Mouse (Mus musculus): Measurements from ENCODE around the gene Inafm1. TPM values are rescaled to one million over a fixed set of nuclear protein-coding genes. Genes with fewer than 3 reads are reported as not detected.
"Not testable (repeated sequence)": the region's sequence is repeated elsewhere in the genome, so short reads cannot be mapped to it uniquely, and the experiment has no call there.

Gene Inafm1
- polyA plus RNA-seq, 1 experiment from 2014 or later, result 24.8 TPM

- Histone ChIP-seq H3K9me3 (no peaks in the 10 kb centered on the region), H3K27ac (no peak overlapping the region), H3K4me2 (replicated peaks) (no peak overlapping the region), H3K36me3 (peaks cover 75% of the 10 kb centered on the region), H3K4me1 (peaks cover 7% of the 10 kb centered on the region; the same call in 1 of the 2 replicates), H3K9ac (no peak overlapping the region), H3K27me3 (no peaks in the 10 kb centered on the region), H3K4me3 (no peak overlapping the region)
- no peak for ATAC-seq (ENCODE audit: insufficient number of reproducible peaks, insufficient read depth, low FRiP score, low TSS enrichment)
- 88% methylated on average over 11 of the region's 11 CpGs for WGBS
Measured at GRCm38 (mm10) chr7:16280721-16281120, 7.3 kb upstream of the Inafm1 start.

- Histone ChIP-seq H3K27ac (no peak overlapping the region), H3K27me3 (no peaks in the 10 kb centered on the region), H3K9me3 (no peaks in the 10 kb centered on the region), H3K9ac (no peak overlapping the region), H3K4me1 (peaks cover 25% of the 10 kb centered on the region), H3K4me3 (no peak overlapping the region), H3K36me3 (peaks cover 46% of the 10 kb centered on the region), H3K4me2 (replicated peaks) (no peak overlapping the region)
- ATAC-seq (ENCODE audit: insufficient number of reproducible peaks, insufficient read depth, low FRiP score, low TSS enrichment), result no peak
- WGBS, result 81% methylated on average over 10 of the region's 10 CpGs
Measured at GRCm38 (mm10) chr7:16274922-16275890, 1.8 kb upstream of the Inafm1 start.

GRCm38 (mm10) chr7:16273766-16274140 lies 336 bp upstream of the Inafm1 start:
- no peaks in the 10 kb centered on the region for H3K9me3 ChIP-seq
- peak overlapping the region; percentile 73 for H3K4me2 ChIP-seq (replicated peaks)
- peak; percentile 81 for ATAC-seq (ENCODE audit: insufficient number of reproducible peaks, insufficient read depth, low FRiP score, low TSS enrichment)
- H3K9ac ChIP-seq, result peak overlapping the region; percentile 54
- H3K27ac ChIP-seq, result peak overlapping the region; percentile 95
- H3K36me3 ChIP-seq, result peaks cover 36% of the 10 kb centered on the region
- H3K4me1 ChIP-seq, result peaks cover 25% of the 10 kb centered on the region
- peak overlapping the region; percentile 66 for H3K4me3 ChIP-seq
- 0 out of 2 replicates have a peak, but pooled peaks cover 2% of the 10 kb centered on the region for H3K27me3 ChIP-seq
- WGBS, result 0% methylated on average over 18 of the region's 18 CpGs

- H3K9ac ChIP-seq, result peak overlapping the region; percentile 75
- H3K27me3 ChIP-seq, result 0 out of 2 replicates have a peak, but pooled peaks cover 2% of the 10 kb centered on the region
- peak; percentile 79 for ATAC-seq (ENCODE audit: insufficient number of reproducible peaks, insufficient read depth, low FRiP score, low TSS enrichment)
- H3K36me3 ChIP-seq, result peaks cover 26% of the 10 kb centered on the region
- peak overlapping the region; percentile 66 for H3K4me3 ChIP-seq
- H3K9me3 ChIP-seq, result no peaks in the 10 kb centered on the region
- H3K4me1 ChIP-seq, result peaks cover 25% of the 10 kb centered on the region
- peak overlapping the region; percentile 73 for H3K4me2 ChIP-seq (replicated peaks)
- WGBS, result under 1% methylated on average over 43 of the region's 46 CpGs
- H3K27ac ChIP-seq, result peak overlapping the region; percentile 95
Measured at GRCm38 (mm10) chr7:16272681-16273080, 736 bp downstream of the Inafm1 start.

- Histone ChIP-seq H3K4me2 (replicated peaks) (no peak overlapping the region), H3K27ac (no peak overlapping the region), H3K4me3 (no peak overlapping the region), H3K4me1 (peaks cover 25% of the 10 kb centered on the region), H3K36me3 (peaks cover 10% of the 10 kb centered on the region), H3K27me3 (0 out of 2 replicates have a peak, but pooled peaks cover 2% of the 10 kb centered on the region), H3K9me3 (no peaks in the 10 kb centered on the region), H3K9ac (no peak overlapping the region)
- WGBS, result 62% methylated on average over 1 of the region's 1 CpGs
- no peak for ATAC-seq (ENCODE audit: insufficient number of reproducible peaks, insufficient read depth, low FRiP score, low TSS enrichment)
Measured at GRCm38 (mm10) chr7:16271139-16271538, 2.3 kb downstream of the Inafm1 start.

GRCm38 (mm10) chr7:16266593-16266992 lies 6.8 kb downstream of the Inafm1 start:
- H3K4me3 ChIP-seq, result not testable (repeated sequence)
- 84% methylated on average over 7 of the region's 7 CpGs for WGBS

GRCm38 (mm10) chr7:16265856-16266255 lies 7.6 kb downstream of the Inafm1 start:
- no peaks in the 10 kb centered on the region for H3K4me1 ChIP-seq
- H3K36me3 ChIP-seq, result no peaks in the 10 kb centered on the region
- no peak for ATAC-seq (ENCODE audit: insufficient number of reproducible peaks, insufficient read depth, low FRiP score, low TSS enrichment)
- H3K27me3 ChIP-seq, result 0 out of 2 replicates have a peak, but pooled peaks cover 2% of the 10 kb centered on the region
- WGBS, result 89% methylated on average over 11 of the region's 11 CpGs
- no peaks in the 10 kb centered on the region; the same call in 1 of the 2 replicates for H3K9me3 ChIP-seq
- H3K4me2 ChIP-seq (replicated peaks), result no peak overlapping the region
- H3K4me3 ChIP-seq, result no peak overlapping the region
- no peak overlapping the region for H3K27ac ChIP-seq
- H3K9ac ChIP-seq, result no peak overlapping the region

More at GRCm38 (mm10) chr7:16266593-16266992, 6.8 kb downstream of the Inafm1 start:
- not testable (repeated sequence) for H3K27me3 ChIP-seq; H3K27ac ChIP-seq; H3K9me3 ChIP-seq; ATAC-seq (ENCODE audit: insufficient number of reproducible peaks, insufficient read depth, low FRiP score, low TSS enrichment); H3K4me1 ChIP-seq; H3K9ac ChIP-seq; H3K36me3 ChIP-seq; H3K4me2 ChIP-seq (replicated peaks)

- Histone ChIP-seq H3K4me3 (no peak overlapping the region), H3K9me3 (no peaks in the 10 kb centered on the region; the same call in 1 of the 2 replicates), H3K4me2 (replicated peaks) (no peak overlapping the region), H3K36me3 (no peaks in the 10 kb centered on the region), H3K4me1 (no peaks in the 10 kb centered on the region), H3K27ac (no peak overlapping the region), H3K9ac (no peak overlapping the region), H3K27me3 (no peaks in the 10 kb centered on the region)
- 83% methylated on average over 5 of the region's 5 CpGs for WGBS
- no peak for ATAC-seq (ENCODE audit: insufficient number of reproducible peaks, insufficient read depth, low FRiP score, low TSS enrichment)
Measured at GRCm38 (mm10) chr7:16263843-16264242, 9.6 kb downstream of the Inafm1 start.

GRCm38 (mm10) chr7:16263015-16263787 lies 10.2 kb downstream of the Inafm1 start:
- H3K9me3 ChIP-seq, result no peaks in the 10 kb centered on the region; the same call in 1 of the 2 replicates
- no peaks in the 10 kb centered on the region for H3K4me1 ChIP-seq
- H3K36me3 ChIP-seq, result no peaks in the 10 kb centered on the region
- H3K9ac ChIP-seq, result no peak overlapping the region
- H3K4me3 ChIP-seq, result no peak overlapping the region
- WGBS, result 27% methylated on average over 8 of the region's 8 CpGs
- ATAC-seq (ENCODE audit: insufficient number of reproducible peaks, insufficient read depth, low FRiP score, low TSS enrichment), result no peak
- no peaks in the 10 kb centered on the region for H3K27me3 ChIP-seq
- no peak overlapping the region for H3K4me2 ChIP-seq (replicated peaks)
- no peak overlapping the region for H3K27ac ChIP-seq

- no peak for ATAC-seq (ENCODE audit: insufficient number of reproducible peaks, insufficient read depth, low FRiP score, low TSS enrichment)
- 58% methylated on average over 1 of the region's 1 CpGs for WGBS
Measured at GRCm38 (mm10) chr7:16261097-16261496, 12.3 kb downstream of the Inafm1 start.

GRCm38 (mm10) chr7:16259110-16259590 lies 14.3 kb downstream of the Inafm1 start, which contains the start of gene C5ar1:
Gene C5ar1 (minus strand): TSS chr7:16259540.
- WGBS, result 91% methylated on average over 5 of the region's 5 CpGs
- H3K9me3 ChIP-seq, result no peaks in the 10 kb centered on the region
- H3K27me3 ChIP-seq, result no peaks in the 10 kb centered on the region
- no peak within 1 kb of the TSS for H3K4me2 ChIP-seq (replicated peaks)
- no peak within 1 kb of the TSS for H3K4me3 ChIP-seq
- H3K36me3 ChIP-seq, result no peaks in the 10 kb centered on the region
- no peak within 1 kb of the TSS for H3K9ac ChIP-seq
- H3K27ac ChIP-seq, result no peak within 1 kb of the TSS
- H3K4me1 ChIP-seq, result no peaks in the 10 kb centered on the region
- ATAC-seq (ENCODE audit: insufficient number of reproducible peaks, insufficient read depth, low FRiP score, low TSS enrichment), result no peak

More at GRCm38 (mm10) chr7:16261097-16261496, 12.3 kb downstream of the Inafm1 start:
- Histone ChIP-seq H3K9ac (no peak overlapping the region), H3K36me3 (no peaks in the 10 kb centered on the region), H3K27me3 (no peaks in the 10 kb centered on the region), H3K9me3 (no peaks in the 10 kb centered on the region; the same call in 1 of the 2 replicates), H3K27ac (no peak overlapping the region), H3K4me1 (no peaks in the 10 kb centered on the region), H3K4me2 (replicated peaks) (no peak overlapping the region), H3K4me3 (no peak overlapping the region)

All from embryonic facial prominence, embryonic 12.5 days (tissue).